Mouse (Mus musculus) fibroblast of lung, adult 2 months (primary cell): ENCODE data around the gene Slc19a2.

Experiments used
- DNase-seq: peaks from one replicate; pipeline ENCODE4 v3.0.0-alpha.2; 2011; ENCODE audit warnings: low read depth

The Slc19a2 gene

DNA sequence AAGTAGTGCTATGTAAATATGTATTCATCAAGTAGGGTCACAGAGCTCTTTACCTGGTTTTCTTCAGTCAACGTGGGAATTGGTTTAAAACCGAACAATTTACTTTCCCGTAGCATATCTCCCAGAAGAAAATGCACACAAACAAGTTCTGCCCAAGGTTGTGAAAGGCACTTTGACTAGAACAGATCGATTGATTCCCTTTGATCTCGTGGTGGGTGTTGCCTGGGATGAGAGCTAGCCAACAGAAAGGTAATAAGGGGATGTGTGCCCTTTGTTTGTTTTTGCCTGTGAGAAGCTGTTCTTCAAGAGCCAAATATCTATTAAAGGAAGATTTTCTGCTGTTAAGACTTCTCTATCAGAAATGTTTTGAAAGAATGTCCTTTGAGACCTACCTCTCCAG, 3.7 kb downstream of the Slc19a2 start:
- no peak for DNase-seq

DNA sequence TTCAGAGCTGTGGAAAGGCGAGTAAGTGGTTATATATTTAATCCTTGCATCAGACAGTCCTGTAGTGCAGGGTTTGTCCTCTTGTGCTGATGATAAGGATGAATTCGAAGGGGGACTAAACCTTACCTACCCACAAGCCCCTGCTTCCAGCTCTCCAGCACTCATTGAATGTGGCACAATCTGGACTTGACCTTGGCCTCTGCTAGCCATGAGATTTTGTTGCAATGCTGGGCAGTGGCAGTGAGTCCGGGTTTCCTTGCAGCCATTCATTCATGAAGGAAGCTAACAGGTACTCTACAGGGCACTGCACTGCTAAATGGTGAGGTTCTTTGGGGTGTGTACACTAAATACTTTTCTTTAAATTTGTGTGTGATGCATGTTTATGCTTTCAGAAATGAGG, 6.0 kb downstream of the Slc19a2 start:
- DNase-seq = no peak

DNA sequence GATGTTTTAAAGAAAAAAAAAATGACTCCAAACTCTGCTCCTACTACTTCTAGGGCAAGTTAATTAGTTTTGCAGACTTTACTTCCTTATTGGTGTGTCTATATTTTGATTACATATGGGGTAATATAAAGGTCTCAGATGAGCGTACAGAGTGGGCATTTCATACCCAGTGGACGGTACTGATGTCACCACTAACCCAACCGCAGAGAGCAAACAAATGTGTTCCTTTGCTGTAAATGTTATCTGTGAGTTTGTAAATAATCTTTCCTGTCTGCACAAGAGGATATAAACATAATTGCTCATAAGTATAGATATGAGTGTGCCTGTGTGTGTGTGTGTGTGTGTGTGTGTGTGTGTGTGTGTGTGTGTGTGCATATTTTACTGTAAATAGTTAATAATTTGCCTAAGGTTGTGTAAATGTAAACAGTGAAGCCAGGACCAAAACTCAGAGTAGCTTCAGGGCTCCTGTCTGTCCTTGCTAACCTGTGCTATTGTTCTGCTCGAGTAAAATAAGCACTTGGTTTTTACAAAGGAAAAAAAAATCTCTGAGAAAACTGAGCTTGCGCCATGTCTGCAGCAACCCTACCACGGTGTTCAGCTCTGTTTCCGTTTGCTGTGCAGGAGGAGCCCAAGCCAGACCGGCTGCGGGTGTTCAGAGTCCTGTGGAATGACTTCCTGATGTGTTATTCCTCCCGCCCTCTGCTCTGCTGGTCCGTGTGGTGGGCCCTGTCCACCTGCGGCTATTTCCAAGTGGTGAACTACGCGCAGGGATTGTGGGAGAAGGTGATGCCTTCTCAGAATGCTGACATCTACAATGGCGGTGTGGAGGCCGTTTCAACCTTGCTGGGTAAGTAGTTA, 11.6 kb downstream of the Slc19a2 start:
- no peak for DNase-seq

DNA sequence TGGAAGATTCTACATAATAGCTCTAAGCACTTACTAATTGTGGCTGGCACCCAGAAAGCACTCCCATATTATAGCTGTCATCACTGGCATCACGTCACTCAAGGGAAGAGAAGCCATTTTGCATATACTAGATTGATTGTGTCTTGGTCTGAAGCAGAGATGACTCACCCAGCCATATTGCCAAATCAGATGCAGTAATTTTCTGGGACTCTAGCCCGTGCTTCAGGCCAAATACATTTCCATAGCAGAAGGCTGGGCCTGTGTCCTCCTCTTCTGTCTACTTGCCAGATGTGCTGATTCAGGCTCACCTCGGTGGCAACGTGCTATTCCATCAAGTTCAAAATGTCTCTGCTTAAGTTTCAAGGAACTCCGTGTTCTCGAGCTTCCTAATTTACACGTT, 12.7 kb downstream of the Slc19a2 start:
- peak; percentile 97 for DNase-seq

DNA sequence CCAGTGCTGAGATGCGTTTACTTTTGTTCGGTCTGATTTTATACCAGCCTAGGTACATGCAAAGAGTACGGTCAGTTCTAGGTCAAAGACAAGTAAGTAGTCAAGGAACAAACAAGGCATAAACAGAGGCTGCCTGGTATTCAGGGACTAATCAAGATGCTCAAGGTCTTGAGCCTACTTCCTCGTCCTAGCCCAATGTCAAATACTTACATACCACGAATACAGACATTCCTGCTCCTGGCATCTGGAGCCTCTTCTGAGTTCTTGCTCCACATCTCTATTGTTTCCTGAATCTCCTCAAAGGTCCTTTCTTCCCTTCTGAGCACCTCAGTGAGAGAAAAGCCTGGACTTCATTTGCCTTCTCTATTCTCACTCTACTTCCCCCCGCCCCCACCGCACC, 22.1 kb downstream of the Slc19a2 start:
- DNase-seq = no peak

DNA sequence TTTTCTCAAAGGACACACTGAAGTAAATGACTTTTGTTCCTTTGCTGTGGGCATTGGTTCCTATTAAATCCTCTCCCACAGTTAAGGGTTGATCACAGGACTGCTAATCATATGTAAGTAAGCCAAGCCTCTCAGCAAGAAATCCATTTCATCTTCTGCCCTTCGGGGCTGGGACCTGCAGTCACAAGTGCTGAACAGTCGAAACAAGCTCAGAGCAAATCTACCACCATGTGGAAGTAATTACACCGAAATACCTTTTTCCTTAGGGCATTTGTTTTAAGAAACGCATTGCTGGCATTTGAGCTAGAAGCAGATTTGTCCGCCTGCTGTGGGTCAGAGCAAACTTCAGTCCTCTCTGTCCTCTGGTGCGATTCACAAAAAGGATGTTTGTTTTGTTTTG, 24.8 kb downstream of the Slc19a2 start:
- DNase-seq = peak; percentile 16

DNA sequence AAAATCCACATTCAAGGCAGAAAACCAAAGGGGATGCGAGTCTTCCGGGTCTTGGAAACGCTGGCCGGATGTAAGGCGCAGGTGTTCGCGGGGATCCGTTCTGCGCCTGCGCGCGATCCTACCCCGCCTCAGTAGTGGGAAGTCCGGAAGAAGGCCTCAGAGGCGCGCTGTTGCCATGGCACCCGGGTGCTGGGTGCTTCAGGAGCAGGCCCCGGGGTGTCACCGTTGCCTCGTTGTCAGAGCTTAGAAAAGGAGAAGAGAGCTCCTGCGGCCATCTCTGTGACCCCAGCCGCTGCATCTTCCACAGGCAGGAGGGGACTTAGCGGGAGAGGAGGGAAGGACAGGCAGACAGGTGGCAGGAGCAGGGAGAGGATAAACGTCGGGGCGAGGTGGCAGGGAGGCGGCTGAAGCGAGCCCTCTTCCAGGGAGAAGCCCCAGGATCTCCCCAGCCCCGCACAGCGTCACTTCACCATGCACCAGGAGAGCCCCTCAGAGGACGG, 26.7 kb downstream of the Slc19a2 start, which contains the start of gene Ccdc181:
Gene Ccdc181, plus strand, starts transcription at position 131 of the 500 bp plus-strand sequence.
- DNase-seq = peak; percentile 70

DNA sequence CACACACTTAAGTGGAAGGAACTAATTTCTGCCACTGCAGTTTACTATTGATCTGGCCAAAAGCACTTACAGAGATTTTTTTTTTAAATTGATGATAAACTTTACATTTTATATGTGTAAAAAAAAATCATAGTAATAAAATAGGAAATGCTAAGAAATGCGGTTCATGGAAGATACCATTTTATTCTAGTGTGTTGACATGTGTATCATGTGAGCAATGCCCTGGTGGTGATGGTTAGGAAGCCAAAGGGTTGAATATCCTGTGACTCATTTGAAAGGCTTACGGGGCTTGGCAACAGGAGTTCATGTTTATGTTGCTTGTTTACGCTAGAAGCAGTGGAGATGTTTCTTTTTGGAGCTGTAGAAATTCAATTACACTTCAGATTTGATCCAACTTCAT, 27.7 kb downstream of the Slc19a2 start:
- no peak for DNase-seq

DNA sequence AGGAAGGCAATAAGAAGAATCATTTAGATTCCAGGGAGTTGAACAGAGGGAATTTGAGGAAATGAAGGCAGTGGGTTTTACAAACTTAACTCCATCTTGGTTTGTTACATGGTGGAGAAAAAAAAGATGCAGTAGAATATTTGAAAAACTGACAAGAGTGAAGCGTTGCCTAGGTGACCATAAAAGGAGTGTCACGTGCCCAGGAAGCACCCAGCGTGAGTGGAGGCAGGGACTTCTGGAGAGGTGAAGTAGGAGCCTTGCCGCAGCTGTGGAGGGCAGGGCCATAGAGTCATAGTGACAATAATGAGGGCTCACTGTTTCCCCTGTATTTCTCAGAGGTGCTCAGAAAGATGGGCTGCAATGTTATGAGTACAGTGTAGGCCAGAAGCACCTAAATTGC, 30.5 kb downstream of the Slc19a2 start:
- no peak for DNase-seq

DNA sequence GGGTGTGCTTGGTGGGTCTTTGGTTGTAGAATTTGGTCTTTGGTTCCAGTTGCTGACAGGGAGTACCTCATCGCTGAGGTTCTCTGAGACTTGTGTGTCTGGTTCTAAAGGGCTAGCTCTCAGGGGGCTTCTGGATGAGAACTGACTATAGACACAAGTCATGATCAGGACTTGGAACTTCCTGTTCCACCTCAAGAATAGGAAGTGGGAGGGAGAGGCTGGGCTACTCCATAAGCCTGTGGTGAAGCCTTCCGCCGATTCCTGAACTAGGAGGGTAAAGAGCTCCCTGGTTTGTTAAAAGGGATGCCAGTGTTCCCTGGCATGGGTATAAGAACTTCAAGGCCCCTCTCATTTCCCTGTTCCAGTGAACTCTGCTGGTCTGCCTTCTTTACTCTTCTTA, 35.2 kb downstream of the Slc19a2 start:
- DNase-seq = no peak

DNA sequence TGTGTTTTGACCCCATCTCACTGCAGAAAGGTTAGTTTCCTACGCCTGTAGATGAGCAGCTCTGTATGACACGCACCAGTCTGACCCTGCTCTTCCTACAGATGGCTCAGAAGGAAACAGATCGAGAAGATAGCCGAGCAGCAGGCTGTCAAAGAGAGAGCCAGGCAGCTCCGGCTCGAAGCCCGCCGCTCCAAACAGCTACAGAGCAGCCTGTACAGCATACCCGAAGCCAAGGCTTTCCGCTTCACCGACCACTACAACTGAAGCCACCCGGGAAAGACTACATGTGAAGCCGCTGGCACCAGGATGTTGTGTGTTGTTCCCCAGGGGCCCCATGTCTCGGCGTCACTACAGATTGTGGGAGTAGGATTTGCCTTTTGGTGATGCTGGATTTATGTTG, 38.6 kb downstream of the Slc19a2 start:
- no peak for DNase-seq

DNA sequence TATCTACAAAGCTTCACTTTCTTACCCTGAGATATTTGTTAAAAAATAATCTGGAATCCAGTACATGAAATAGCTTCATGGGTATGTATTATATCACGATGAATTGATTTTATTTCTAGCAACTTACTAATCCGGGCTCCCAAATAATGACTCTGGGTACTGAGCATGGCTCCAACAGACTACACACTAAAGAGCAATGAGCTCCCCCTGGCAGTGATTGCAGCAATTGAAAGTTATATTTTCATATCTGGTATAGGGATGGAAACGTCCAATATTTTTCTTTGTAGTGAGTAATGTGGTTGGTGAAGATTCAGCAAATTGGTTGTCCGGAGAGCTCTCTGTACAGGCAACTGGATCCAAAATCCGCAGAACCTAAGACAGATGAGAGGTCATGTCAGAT, 43.2 kb downstream of the Slc19a2 start:
- DNase-seq = no peak

DNA sequence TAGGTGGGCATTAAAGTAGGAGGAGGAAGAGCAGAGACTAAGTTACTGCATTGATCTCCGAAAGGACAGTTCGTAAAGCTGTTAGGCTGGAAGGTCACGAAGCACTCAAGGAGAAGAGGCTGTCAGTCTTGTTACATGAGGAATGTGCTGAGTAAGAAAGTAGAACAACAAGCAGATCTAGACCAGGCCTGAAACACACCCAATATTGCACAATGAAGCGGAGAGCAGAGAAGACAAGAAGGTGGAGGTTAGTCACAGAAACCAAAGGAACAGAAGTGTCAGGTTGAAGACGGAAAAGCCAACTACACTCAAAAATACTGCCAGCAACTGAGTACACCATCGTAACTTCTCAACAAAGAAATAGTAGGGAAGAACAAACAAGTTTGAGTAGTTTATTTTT, 45.2 kb downstream of the Slc19a2 start:
- DNase-seq = no peak

DNA sequence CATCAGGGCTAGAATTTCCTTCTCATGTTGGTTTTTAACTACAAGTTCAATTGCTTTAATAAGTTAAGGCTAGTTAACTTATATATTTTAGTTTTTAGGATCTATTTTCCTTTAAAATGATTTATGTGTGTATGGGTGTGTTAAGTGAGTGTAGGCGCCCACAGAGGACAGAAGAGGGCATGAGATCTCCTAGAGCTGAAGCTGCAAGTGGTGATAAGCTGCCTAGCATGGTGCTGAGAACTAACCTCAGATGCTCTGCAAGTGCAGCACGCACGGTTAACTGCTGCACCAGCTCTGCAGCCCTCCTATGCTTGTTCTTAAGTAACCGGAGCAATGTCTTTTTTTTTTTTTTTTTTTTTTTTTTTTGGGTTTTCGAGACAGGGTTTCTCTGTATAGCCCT, 47.6 kb downstream of the Slc19a2 start:
- no peak for DNase-seq

DNA sequence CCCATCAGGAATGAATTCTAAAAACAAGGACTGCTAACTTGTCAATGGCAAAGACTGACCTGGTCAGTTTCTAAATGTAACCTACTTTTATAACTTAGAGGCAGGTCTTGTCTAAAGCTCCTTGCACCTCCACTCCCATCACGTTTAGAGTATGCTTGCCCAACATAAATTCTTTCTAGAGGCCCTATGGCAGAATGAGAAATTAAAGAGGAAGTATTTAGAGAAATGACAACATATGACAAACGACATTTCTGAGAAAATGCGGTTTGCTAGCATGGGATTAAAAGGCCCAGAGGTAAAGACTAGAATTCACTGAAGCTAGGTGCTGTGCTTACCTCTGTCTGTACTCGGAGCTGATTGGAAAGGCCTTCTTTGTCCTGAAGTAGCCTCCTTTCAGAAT, 53.1 kb downstream of the Slc19a2 start:
- DNase-seq = no peak

DNA sequence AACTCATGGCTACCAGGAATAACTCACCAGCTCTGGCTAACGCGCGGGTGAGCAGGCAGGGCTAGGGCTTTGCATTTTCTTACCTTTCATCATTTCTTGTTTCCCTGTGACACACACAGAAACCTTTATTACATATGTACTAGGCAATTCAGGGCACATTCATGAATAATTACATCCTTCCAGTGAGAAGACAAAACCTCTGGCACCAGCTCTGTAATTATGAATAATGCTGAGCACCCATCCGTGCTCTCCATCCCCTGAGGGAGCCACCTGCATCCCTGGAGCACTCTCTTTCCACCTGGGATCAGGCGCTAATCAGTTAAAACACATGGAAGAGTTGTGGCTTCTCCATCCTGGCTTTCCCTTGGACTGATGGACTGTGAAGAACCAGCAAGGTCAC, 55.0 kb downstream of the Slc19a2 start, which contains the start of gene Nme7:
Gene Nme7, plus strand, starts transcription at position 301 of the 400 bp plus-strand sequence.
- no peak for DNase-seq

DNA sequence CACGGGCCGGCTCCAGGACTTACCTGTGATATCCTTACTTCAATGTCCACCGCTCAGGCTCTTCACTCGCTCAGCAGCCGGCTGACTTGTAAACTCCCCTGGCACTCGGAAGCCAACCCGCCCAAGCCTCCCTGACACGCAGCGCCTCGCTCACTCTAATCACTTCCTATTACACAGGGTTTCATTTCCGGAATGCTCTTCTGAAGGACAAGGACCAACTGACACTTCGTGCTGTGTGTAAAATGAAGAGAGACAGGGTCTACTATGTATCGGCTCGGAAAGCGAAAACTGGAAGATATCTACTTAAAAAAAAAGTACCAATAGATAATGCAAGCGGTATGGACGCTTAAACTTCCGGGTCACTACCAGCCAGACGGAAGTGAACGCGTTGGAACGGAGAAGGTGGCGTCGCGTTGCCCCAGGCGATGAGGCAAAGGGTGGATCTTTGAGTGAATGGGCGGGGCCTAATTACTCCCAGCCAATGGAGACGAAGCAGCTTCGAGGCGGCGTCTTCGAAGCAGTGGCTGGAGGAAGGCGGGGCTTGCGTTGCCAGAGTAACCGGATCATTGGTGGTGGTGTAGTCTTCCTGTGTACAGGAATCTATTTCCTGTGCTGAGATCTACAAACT, 58.4 kb downstream of the Slc19a2 start, which contains the start of gene Blzf1:
Gene Blzf1, minus strand, starts transcription at position 366 of the 628 bp plus-strand sequence.
- peak; percentile 98 for DNase-seq

DNA sequence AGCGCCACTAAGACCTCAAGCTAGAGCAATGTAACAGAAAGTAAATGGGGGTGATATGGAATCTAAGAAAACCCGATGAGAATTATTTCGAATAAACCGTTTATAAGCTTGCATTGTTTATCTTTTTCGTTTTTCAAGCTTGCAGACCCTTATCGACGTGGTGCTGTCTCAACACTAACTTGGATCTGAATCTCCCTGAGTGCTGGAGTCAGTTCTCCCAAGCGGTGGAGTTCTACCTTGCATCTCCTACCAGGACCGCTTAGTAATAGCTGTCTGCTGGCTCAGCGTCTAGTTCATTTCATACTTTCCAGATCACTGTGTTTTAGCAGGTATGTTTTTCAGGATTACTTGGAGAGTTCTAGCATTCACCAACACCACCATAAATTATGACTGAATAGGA, 59.1 kb downstream of the Slc19a2 start:
- DNase-seq = no peak

DNA sequence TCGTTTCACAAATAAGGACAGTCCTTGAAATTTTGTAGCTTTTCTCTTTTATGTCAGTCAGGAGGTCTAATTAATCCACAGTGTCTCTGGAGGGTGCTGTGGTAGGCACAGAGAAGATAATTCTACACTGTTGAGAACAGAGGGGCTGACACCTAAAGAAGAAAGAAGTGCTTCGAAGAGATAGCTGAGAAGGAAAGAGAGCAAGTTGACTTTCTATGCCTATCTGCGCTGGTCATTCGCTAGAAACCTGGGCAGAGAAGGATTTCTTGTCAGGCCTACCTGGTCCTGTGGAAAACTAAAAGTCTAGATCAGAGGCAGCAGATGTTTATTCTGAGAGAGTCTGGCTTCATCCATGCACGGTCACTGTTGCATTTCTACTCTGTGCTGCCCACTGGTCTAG, 65.2 kb downstream of the Slc19a2 start:
- DNase-seq = no peak
